Mouse (Mus musculus) CH12.LX (cell line): ENCODE measurements around the gene Carf.

Experiments
- CTCF ChIP-seq, 2 experiments: IDR thresholded peaks in 1 of 2; conservative IDR thresholded peaks in 1 of 2; 2 replicates each; pipeline ENCODE4 v1.5.1; 2011 to 2012; ENCODE audit warnings: low read depth in 2 of 2, low read length in 2 of 2, improper control_type of control experiment in 1 of 2, inconsistent platforms in 1 of 2, mild to moderate bottlenecking in 1 of 2, moderate library complexity in 1 of 2
- E2F4 ChIP-seq: IDR thresholded peaks from 2 replicates; pipeline ENCODE4 v1.6.1; 2011; ENCODE audit warnings: low read depth, low read length, improper control_type of control experiment; ENCODE audit not compliant: insufficient replicate concordance
- ELF1 ChIP-seq: IDR thresholded peaks from 2 replicates; pipeline ENCODE4 v1.6.1; 2014; ENCODE audit warnings: low read depth, mild to moderate bottlenecking, inconsistent platforms, low read length, improper control_type of control experiment
- EP300 ChIP-seq: IDR thresholded peaks from 2 replicates; pipeline ENCODE4 v1.6.1; 2011; ENCODE audit warnings: low read length, improper control_type of control experiment
- HCFC1 ChIP-seq: IDR thresholded peaks from 2 replicates; pipeline ENCODE4 v1.6.1; 2012; ENCODE audit warnings: low read depth, mild to moderate bottlenecking, inconsistent platforms, low read length, improper control_type of control experiment
- JUND ChIP-seq: conservative IDR thresholded peaks from 2 replicates; pipeline ENCODE4 v1.6.1; 2011; ENCODE audit warnings: low read depth, low read length, improper control_type of control experiment
- POLR2A ChIP-seq: IDR thresholded peaks from 2 replicates; pipeline ENCODE4 v1.6.1; 2011; ENCODE audit warnings: low read depth, mild to moderate bottlenecking, improper control_type of control experiment, low read length
- SMC3 ChIP-seq: IDR thresholded peaks from 2 replicates; pipeline ENCODE4 v1.6.1; 2011; ENCODE audit warnings: low read depth, low read length, improper control_type of control experiment
- UBTF ChIP-seq: IDR thresholded peaks from 2 replicates; pipeline ENCODE4 v1.6.1; 2012; ENCODE audit warnings: low read depth, mild to moderate bottlenecking, inconsistent platforms, low read length, improper control_type of control experiment, moderate library complexity
- USF1 ChIP-seq: IDR thresholded peaks from 2 replicates; pipeline ENCODE4 v1.6.1; 2014; ENCODE audit warnings: low read depth, mild to moderate bottlenecking, inconsistent platforms, low read length, improper control_type of control experiment
- ZC3H11A ChIP-seq: IDR thresholded peaks from 2 replicates; pipeline ENCODE4 v1.6.1; 2012; ENCODE audit warnings: low read depth, mild to moderate bottlenecking, inconsistent platforms, low read length, improper control_type of control experiment

- TF ChIP-seq CTCF (conservative IDR thresholded peaks at IDR 0.05 in 1 of 2, IDR thresholded peaks at IDR 0.05 in 1 of 2; ENCODE audit: low read depth in 2 of 2, low read length in 2 of 2) (0 out of 4 replicates have a peak, but pooled peaks of 1 of the 2 experiments have one; percentile 16), EP300 (no peak), ZC3H11A (no peak), JUND (no peak), E2F4 (no peak), UBTF (no peak), HCFC1 (no peak), ELF1 (no peak), SMC3 (no peak; the same call in 1 of the 2 replicates), POLR2A (no peak), USF1 (no peak)
Measured at GRCm38 (mm10) chr1:60152700-60153099, 54.7 kb downstream of the Carf start.
